Mouse (Mus musculus) layer of hippocampus, adult 2 months (tissue): ENCODE measurements around the gene Atic. TPM values are rescaled to one million over a fixed set of nuclear protein-coding genes. Genes with fewer than 3 reads are reported as not detected.

Source experiments
- DNase-seq, 2 experiments: peaks; one replicate each; pipeline ENCODE4 v3.0.0; 2022; ENCODE audit warnings: low spot score in 2 of 2
- H3K27ac ChIP-seq: fragments of 200-600 bp; 2 replicates; pipeline ENCODE4 v1.8.1; 2022
- H3K4me3 ChIP-seq: fragments of 200-600 bp; 2 replicates; pipeline ENCODE4 v1.8.1; 2022; ENCODE audit warnings: mild to moderate bottlenecking
- CTCF ChIP-seq: fragments of 200-600 bp; conservative IDR thresholded peaks from 2 replicates; pipeline ENCODE4 v1.8.1; 2022; ENCODE audit warnings: antibody characterized with exemption, mild to moderate bottlenecking, moderate library complexity
- total RNA-seq, 2 experiments: library from RNA; stranded (reverse); gene quantifications; 2 replicates each; pipeline ENCODE4 v1.2.3; 2021

Gene Atic
- total RNA-seq, 2 experiments from 2014 or later = 31.7 to 37.9 TPM

GRCm38 (mm10) chr1:71609057-71609775, 52.3 kb downstream of the Atic start:
- Histone ChIP-seq H3K4me3 (no peak overlapping the region), H3K27ac (no peak overlapping the region)
- DNase-seq = no peak
- TF ChIP-seq CTCF = no peak

- no peak overlapping the region for H3K27ac ChIP-seq
- no peak for TF ChIP-seq CTCF
- DNase-seq = no peak
- no peak overlapping the region for H3K4me3 ChIP-seq
Observed at GRCm38 (mm10) chr1:71609916-71610315, 53.0 kb downstream of the Atic start.

GRCm38 (mm10) chr1:71612256-71612655, 55.3 kb downstream of the Atic start:
- TF ChIP-seq CTCF = no peak
- Histone ChIP-seq H3K27ac (no peak overlapping the region), H3K4me3 (no peak overlapping the region)
- DNase-seq = no peak

GRCm38 (mm10) chr1:71614545-71615246, 57.7 kb downstream of the Atic start:
- TF ChIP-seq CTCF = no peak
- no peak overlapping the region for H3K27ac ChIP-seq
- no peak overlapping the region for H3K4me3 ChIP-seq
- DNase-seq = peak; percentile 12 to 16

- Histone ChIP-seq H3K4me3 (no peak overlapping the region), H3K27ac (no peak overlapping the region)
- no peak for DNase-seq
- no peak for TF ChIP-seq CTCF
Observed at GRCm38 (mm10) chr1:71621526-71621925, 64.6 kb downstream of the Atic start.

- no peak for TF ChIP-seq CTCF
- no peak for DNase-seq
- Histone ChIP-seq H3K27ac (no peak overlapping the region), H3K4me3 (no peak overlapping the region)
Observed at GRCm38 (mm10) chr1:71623625-71624024, 66.7 kb downstream of the Atic start.

Other genes starting within 250 kb of the Atic start
- under 1 TPM; 0.10 TPM for gene Abca12, start 142.2 kb upstream of the Atic start, total RNA-seq
- gene Fn1, start 96.0 kb downstream of the Atic start, total RNA-seq = 10 to 100 TPM; 38.7 to 53.6 TPM